Mouse (Mus musculus) cerebellum, postnatal 36 days (tissue): ENCODE results near the gene Metap1.
A peak's percentile ranks its signal among the peaks of the same experiment; 100 is the strongest.
"Not testable (repeated sequence)": the region's sequence is repeated elsewhere in the genome, so short reads cannot be mapped to it uniquely, and the experiment has no call there.

Experiments
- DNase-seq, 2 experiments: peaks; one replicate each; pipeline ENCODE4 v3.0.0; 2021 to 2022; ENCODE audit warnings: mixed read lengths in 2 of 2

Metap1 gene

DNA sequence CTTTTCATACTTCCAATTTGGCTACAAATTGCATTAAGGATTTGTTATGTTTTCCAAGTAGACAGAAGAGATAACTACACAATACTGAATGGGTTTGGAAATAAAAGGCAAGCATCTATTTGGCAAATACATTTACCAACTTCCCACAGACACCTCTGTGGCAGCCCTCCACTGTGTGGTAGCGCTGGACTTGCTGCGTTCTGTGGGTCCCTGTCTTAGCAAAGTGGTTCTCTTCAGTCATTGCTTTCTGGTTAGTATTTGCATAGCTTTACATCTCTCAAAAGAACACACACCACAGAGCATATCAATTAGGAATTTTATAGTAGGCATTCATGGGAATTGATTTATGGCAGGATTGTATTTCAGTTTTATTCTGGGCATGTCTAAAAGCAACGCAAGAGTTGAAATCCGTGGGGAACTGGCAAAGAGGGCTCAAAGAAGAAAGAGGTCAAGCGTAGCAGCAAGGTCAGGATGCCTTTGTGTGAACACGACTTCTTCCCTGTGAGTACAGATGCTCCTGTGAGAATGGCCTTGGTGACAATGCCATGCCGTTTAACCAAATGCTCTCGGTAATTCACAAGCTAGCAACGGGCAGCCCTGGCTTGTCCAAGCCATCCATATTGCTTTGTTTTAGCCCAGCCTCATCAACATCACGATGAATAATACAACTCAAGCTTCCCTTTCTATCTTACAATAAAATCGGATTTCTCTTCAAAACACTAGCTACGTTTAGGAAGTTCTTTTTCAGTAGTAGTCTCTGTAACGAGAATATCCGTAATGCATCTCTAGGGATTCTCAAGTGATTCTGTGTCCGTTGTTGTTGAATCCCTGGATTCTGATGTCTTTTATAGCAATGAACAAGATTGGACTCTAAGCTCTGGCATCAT is 10.8 kb upstream of the Metap1 start:
- DNase-seq, result no peak

DNA sequence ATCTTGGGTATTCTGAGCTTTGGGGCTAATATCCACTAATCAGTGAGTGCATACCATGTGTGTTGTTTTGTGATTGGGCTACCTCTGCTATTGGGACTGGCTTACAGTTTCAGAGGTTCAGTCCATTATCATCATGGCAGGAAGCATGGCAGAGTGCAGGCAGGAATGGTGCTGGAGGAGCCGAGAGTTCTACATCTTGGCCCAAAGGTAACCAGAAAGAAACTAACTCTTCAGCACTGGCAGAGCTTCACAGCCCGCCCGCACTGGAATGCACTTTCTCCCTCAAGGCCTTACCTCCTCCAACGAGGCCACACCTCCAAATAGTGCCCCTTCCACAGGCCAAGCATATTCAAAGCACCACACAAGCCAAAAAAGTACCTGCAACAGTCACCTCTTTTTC is 9.4 kb upstream of the Metap1 start:
- no peak for DNase-seq

DNA sequence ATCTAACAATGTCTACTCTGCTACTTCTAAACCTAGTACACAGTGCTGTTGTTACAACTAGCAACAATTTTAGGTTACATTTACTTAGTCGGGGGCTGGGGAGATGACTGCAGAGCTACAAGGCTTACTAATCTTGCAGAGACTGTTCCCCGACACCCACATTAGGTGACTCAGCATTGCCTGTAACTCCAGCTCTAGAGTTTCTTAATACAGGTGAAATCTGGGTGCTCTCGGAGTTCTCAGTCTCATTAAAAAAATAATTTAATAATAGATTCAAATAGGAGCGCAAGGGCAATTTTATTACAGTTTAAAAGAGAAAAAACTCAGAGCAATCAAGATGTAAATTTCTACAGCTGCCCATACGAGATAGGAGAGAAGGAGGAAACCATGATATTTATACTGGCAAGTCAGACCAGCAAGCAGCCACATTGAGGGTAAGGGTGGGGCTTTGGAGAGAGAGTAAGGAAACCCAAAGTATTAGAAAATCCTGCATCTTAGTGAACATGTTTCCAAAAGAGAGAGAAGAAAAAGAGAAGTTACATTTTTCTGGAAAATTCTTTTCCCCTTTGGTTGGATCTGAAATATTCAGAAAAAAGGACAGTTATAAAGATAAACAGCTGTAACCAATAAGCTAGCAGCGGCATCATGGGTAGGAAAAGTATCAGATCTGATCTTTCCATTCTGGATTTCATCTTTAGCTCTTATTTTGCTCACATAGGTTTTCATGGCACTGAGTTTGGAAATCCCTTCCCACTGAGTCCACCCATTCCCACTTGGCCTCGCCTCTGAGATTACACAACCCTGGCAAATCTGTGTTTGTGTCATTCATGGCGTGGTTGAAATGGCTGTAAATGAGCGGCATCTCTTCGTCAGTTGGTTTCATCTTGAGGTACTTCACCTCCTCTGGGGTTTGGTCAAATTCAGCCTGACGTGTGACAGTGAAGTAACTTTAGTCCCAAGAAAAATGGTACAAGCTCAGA is 6.1 kb upstream of the Metap1 start:
- DNase-seq, result no peak

GRCm38 (mm10) chr3:138494565-138494964 is 5.2 kb upstream of the Metap1 start:
- DNase-seq, result no peak

- no peak for DNase-seq
Observed at GRCm38 (mm10) chr3:138493668-138494067, 4.4 kb upstream of the Metap1 start.

GRCm38 (mm10) chr3:138490034-138490337 is 671 bp upstream of the Metap1 start:
- DNase-seq, result no peak

- DNase-seq, result no peak
Observed at GRCm38 (mm10) chr3:138488584-138489326, 560 bp downstream of the Metap1 start.

DNA sequence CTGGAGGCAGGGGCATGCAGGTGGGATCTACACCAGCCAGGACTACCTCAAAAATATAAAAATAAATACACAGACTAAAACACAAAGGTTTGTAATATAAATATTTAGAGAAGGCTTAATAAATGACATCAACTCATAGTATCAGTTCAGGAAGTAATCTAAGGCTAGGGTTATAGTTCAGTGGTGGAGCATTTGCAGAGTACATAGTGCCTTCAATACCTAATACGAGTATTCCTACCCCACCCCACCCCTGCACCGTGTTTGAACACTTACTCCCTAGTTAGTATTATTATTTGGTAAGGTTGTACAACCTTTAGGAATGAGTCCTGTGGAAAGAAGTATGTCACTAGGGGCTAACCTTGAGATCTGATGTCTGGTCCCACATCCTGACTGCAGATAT is 6.1 kb downstream of the Metap1 start:
- no peak for DNase-seq

DNA sequence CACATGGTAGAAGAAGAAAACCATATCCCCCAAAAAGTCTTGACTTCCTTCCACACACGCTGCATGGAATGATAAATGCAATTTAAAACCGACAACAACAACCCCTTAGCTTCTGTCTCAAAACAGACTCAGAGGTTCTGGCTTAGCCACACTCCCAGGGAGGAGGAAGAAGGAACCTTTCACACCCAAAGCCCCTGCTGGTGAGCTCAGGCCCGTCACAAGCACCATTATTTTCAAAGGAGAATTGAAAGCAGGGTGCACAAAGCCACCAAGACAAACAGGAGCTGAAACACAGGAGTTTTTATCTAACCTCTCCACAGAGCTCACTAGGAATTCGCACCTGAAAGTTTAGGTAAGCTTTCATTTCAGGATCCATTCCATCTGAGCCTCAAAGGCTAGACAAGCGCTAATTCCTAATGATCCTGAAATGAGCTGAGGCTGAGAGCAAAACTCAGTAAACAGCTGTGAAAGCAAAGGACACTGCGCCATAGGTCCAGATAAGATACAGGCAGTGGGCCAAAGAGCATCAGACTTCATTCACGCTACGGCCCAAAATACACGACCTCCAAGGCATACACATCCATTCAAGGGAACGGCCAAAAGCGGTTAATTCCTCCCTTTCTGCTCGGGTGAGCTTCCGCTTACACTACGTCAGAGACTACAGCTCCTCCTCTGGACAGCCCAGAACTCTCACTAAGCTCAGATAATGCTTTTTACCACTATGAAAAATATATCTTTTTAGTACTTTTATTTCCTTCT is 7.6 kb downstream of the Metap1 start:
- DNase-seq, result no peak

GRCm38 (mm10) chr3:138479489-138479888 is 9.8 kb downstream of the Metap1 start:
- no peak for DNase-seq

- no peak for DNase-seq
Observed at GRCm38 (mm10) chr3:138471066-138471465, 18.2 kb downstream of the Metap1 start.

DNA sequence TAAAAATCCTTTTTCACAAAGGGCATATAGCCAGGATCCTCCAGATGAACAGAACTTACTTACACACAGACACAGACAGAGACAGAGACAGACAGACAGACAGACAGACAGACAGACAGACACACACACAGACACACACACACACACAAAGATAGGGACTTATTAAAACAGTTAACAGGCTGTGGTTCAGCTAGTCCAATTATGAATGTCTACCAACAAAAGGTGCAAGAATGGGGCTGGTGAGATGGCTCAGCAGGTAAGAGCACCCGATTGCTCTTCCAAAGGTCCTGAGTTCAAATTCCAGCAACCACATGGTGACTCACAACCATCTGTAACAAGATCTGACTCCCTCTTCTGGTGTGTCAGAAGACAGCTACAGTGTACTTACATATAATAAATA is 22.7 kb downstream of the Metap1 start:
- not testable (repeated sequence) for DNase-seq

- DNase-seq, result no peak
Observed at GRCm38 (mm10) chr3:138464573-138465147, 24.7 kb downstream of the Metap1 start.

- DNase-seq, result no peak
Observed at GRCm38 (mm10) chr3:138463807-138464206, 25.5 kb downstream of the Metap1 start.

DNA sequence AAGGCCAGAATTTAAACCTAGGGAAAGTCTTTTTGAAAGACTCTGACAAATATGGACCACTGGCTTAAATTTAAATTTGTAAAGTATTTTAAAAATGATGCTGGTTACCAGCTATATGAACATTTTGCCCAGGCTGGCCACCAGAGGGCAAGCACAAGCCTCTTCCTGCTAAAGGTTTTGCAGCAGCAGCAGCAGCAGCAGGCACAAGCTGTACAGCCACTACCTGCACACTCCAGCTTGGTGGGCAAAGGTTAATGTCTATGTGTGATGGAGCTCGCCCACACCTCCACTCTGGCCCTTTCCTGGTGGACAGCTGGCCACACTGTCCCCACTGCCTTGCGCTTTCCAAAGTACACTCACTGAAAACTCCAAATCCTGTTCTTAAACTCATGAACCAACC is 26.2 kb downstream of the Metap1 start:
- DNase-seq, result no peak

DNA sequence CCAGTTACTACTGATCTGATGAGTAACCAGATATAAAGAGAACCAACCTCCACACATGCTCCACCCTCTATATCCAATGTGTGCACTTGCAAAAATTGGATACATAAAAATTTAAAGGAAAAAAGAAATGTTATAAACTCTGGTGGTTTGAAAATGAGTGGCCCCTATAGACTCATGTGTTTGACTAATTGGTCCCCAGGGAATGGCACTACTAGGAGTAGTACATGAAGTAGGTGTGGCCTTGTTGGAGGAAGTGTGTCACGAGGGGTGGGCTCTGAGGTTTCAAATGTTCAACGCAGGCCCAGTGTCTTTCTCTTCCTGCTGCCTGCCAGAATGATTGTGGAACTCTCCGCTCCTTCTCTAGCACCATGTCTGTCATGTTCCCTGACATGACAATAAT is 27.5 kb downstream of the Metap1 start:
- no peak for DNase-seq

- DNase-seq, result peak; percentile 73 to 77
Observed at GRCm38 (mm10) chr3:138460260-138460659, 29.1 kb downstream of the Metap1 start.

DNA sequence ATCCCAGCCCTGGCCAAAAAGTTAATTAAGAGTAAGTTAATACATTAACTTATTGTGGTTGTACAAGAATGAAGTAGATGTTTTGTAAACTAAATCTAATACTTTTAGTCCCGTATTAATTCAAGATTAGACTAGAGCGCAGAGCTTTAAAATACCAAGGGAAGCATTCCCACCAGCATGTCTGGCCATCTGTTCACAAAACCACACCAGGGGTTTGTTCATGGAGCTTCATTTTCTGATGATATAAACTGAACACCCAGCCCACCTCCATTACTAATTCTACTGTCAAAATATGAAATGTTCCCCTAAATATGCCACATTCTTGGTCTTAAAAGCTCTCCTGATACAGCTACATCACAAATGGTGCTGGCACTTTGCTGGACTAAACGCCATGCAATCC is 30.9 kb downstream of the Metap1 start:
- no peak for DNase-seq

DNA sequence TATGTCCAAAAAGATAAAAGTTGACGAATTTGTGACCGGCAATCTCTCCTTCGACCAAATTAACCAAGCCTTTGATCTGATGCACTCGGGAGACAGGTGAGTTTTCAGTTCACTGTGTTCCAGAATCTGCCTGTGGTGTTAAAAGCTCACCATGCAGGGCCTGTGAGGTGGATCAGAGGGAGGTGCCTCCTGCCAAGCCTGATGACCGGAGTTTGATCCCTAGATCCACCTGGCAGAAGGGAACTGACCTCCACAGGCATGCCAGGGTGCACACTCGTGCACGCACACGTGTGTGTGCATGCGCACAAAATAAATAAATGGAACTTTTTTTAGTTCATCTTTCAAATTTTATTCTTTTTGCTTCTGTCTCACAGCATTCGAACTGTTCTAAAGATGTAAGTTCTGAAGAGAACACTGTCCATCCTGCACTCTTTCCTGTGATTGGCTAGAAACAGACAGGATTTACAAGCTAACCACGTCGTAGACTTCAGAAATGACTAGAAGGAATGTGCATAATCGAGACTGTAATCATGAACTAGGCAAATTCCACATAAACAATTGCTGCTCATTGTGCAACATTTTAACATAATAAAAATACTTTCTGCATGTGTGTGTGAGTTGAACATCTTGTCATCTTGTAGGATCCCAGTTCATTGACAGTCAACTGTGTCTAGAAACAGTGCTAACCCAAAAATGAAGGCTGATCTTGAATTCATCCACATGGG is 34.4 kb downstream of the Metap1 start:
- DNase-seq, result no peak

GRCm38 (mm10) chr3:138454234-138454633 is 35.1 kb downstream of the Metap1 start:
- no peak for DNase-seq

DNA sequence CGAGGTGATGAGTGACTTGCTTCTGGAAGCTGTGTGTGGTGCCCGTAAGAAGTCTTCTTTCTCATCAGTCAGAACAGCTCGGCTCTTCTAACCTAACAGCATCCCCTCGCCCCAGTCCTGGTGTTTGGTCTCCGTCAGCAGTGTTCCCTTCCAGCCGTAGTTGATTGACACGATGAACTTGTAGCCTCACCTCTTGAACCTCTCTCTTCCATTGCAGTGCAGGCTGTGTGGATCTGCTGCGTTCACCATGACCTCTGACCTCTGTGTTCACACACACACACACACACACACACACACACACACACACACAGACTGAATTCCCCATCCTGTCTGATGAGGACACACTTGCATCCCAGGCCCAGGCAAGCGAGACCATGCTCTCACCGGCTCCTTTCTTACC is 37.1 kb downstream of the Metap1 start:
- no peak for DNase-seq
